Mouse (Mus musculus): ENCODE data around the gene Slc25a21. TPM values are rescaled to one million over a fixed set of nuclear protein-coding genes. Genes with fewer than 3 reads are reported as not detected.
A peak's percentile ranks its signal among the peaks of the same experiment; 100 is the strongest.

Gene Slc25a21
- polyA plus RNA-seq, 1 experiment from 2014 or later, result 0.22 TPM

DNA sequence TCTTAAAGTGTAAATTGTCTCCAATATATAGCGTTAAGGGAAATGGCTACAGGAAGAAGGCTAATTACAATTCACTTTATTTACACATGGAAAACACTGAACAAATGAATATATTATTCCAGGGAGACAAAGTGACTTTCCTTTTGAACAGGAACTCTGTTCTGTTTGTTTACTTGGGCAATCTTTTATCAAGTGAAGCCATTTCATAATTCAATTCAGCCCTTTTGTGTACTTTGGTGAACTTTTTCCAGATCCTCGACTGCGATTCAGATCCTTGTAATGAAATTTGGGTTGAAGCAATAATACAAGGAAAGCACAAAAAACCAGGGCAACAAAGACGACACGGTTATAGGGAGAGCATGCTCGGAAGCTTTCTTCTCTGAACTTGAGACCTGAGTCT, 423.3 kb downstream of the Slc25a21 start:
- Histone ChIP-seq H3K9ac (no peak overlapping the region), H3K4me2 (no peak overlapping the region), H3K27ac (no peak overlapping the region), H3K36me3 (no peaks in the 10 kb centered on the region), H3K27me3 (no peaks in the 10 kb centered on the region), H3K4me1 (replicated peaks) (no peaks in the 10 kb centered on the region), H3K4me3 (no peak overlapping the region), H3K9me3 (no peaks in the 10 kb centered on the region)
- no peak for ATAC-seq (ENCODE audit: low FRiP score)
- WGBS, result 71% methylated on average over 6 of the region's 6 CpGs

- H3K36me3 ChIP-seq, result no peaks in the 10 kb centered on the region
- no peaks in the 10 kb centered on the region for H3K27me3 ChIP-seq
- H3K27ac ChIP-seq, result no peak overlapping the region
- H3K9ac ChIP-seq, result no peak overlapping the region
- H3K4me3 ChIP-seq, result no peak overlapping the region
- ATAC-seq (ENCODE audit: low FRiP score), result no peak
- H3K4me1 ChIP-seq (replicated peaks), result no peaks in the 10 kb centered on the region
- whole genome bisulfite sequencing, result 86% methylated on average over 5 of the region's 5 CpGs
- no peak overlapping the region for H3K4me2 ChIP-seq
- H3K9me3 ChIP-seq, result no peaks in the 10 kb centered on the region
Observed at GRCm38 (mm10) chr12:56769421-56769820, 427.9 kb downstream of the Slc25a21 start.

- WGBS, result 87% methylated on average over 6 of the region's 6 CpGs
- H3K27ac ChIP-seq, result no peak overlapping the region
- H3K9me3 ChIP-seq, result no peaks in the 10 kb centered on the region
- H3K36me3 ChIP-seq, result no peaks in the 10 kb centered on the region
- ATAC-seq (ENCODE audit: low FRiP score), result no peak
- H3K4me1 ChIP-seq (replicated peaks), result no peaks in the 10 kb centered on the region
- H3K4me2 ChIP-seq, result no peak overlapping the region
- no peak overlapping the region for H3K4me3 ChIP-seq
- H3K9ac ChIP-seq, result no peak overlapping the region
- no peaks in the 10 kb centered on the region for H3K27me3 ChIP-seq
Observed at GRCm38 (mm10) chr12:56767474-56767873, 429.8 kb downstream of the Slc25a21 start.

GRCm38 (mm10) chr12:56737104-56737503, 460.2 kb downstream of the Slc25a21 start:
- Histone ChIP-seq H3K9ac (no peak overlapping the region), H3K9me3 (no peaks in the 10 kb centered on the region), H3K27me3 (no peaks in the 10 kb centered on the region), H3K4me2 (no peak overlapping the region), H3K27ac (no peak overlapping the region), H3K4me1 (replicated peaks) (no peaks in the 10 kb centered on the region), H3K4me3 (no peak overlapping the region), H3K36me3 (no peaks in the 10 kb centered on the region)
- no peak for ATAC-seq (ENCODE audit: low FRiP score)
- WGBS, result 94% methylated on average over 4 of the region's 4 CpGs

DNA sequence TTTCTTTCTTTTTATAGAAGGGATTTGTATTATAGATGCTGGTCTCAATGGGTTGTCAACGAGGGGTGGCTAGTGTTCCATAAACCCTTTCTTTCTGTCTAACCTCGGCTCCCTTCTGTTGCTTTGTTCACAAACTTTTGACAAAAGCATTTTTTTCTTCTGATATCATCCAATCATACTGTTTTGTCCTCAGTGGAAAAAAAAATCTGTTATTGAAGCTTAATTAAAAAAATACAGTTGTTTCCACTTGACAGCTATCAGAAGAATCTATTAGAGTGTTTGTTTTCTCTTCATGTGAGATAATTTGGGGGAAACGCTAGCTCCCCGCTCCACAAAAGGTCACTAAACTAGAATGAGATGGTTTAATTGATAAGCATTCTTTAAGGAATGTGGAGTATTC, 469.6 kb downstream of the Slc25a21 start:
- Histone ChIP-seq H3K9ac (no peak overlapping the region), H3K4me3 (no peak overlapping the region), H3K36me3 (no peaks in the 10 kb centered on the region), H3K4me2 (no peak overlapping the region), H3K9me3 (no peaks in the 10 kb centered on the region), H3K27ac (no peak overlapping the region), H3K4me1 (replicated peaks) (no peaks in the 10 kb centered on the region), H3K27me3 (0 out of 2 replicates have a peak, but pooled peaks cover 3% of the 10 kb centered on the region)
- no peak for ATAC-seq (ENCODE audit: low FRiP score)
- WGBS, result 55% methylated on average over 4 of the region's 4 CpGs

GRCm38 (mm10) chr12:56718707-56719051, 478.6 kb downstream of the Slc25a21 start:
- H3K4me3 ChIP-seq, result no peak overlapping the region
- no peak overlapping the region for H3K4me2 ChIP-seq
- no peak overlapping the region for H3K27ac ChIP-seq
- 35% methylated on average over 6 of the region's 6 CpGs for whole genome bisulfite sequencing
- H3K9me3 ChIP-seq, result no peaks in the 10 kb centered on the region
- no peaks in the 10 kb centered on the region for H3K36me3 ChIP-seq
- H3K4me1 ChIP-seq (replicated peaks), result no peaks in the 10 kb centered on the region
- H3K9ac ChIP-seq, result no peak overlapping the region
- no peak for ATAC-seq (ENCODE audit: low FRiP score)
- H3K27me3 ChIP-seq, result peaks cover 44% of the 10 kb centered on the region

GRCm38 (mm10) chr12:56717971-56718706, 479.1 kb downstream of the Slc25a21 start:
- Histone ChIP-seq H3K9me3 (no peaks in the 10 kb centered on the region), H3K27me3 (peaks cover 45% of the 10 kb centered on the region), H3K27ac (no peak overlapping the region), H3K4me1 (replicated peaks) (no peaks in the 10 kb centered on the region), H3K36me3 (no peaks in the 10 kb centered on the region), H3K9ac (no peak overlapping the region), H3K4me3 (no peak overlapping the region), H3K4me2 (no peak overlapping the region)
- ATAC-seq (ENCODE audit: low FRiP score), result no peak
- WGBS, result 6% methylated on average over 14 of the region's 14 CpGs

DNA sequence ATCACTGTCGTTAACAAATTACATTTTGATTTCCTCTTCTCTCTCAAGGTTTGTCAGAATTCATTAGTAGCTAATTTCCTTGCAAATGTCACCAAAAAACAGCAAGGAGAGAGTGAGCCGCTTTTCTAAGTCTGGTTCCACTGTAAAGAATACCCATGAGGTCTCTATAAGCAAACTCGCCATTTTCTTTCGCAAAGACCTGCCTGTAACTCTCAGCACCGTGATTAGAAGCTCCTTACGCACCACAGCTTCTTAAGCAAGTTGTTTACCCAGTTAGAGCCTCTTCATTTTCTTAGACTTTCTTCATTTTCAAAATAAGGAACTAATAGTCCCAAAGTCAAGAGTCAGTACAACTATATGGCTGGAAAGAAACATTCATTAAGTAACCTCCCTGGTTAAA, 496.3 kb downstream of the Slc25a21 start:
- 7% methylated on average over 6 of the region's 6 CpGs for WGBS
- Histone ChIP-seq H3K4me3 (no peak overlapping the region), H3K36me3 (no peaks in the 10 kb centered on the region), H3K4me1 (replicated peaks) (peaks cover 13% of the 10 kb centered on the region), H3K4me2 (no peak overlapping the region), H3K27me3 (peaks cover 90% of the 10 kb centered on the region), H3K9me3 (no peaks in the 10 kb centered on the region), H3K27ac (no peak overlapping the region), H3K9ac (no peak overlapping the region)
- no peak for ATAC-seq (ENCODE audit: low FRiP score)

- WGBS, result 2% methylated on average over 44 of the region's 44 CpGs
- no peak overlapping the region for H3K27ac ChIP-seq
- H3K4me1 ChIP-seq (replicated peaks), result peaks cover 21% of the 10 kb centered on the region
- no peaks in the 10 kb centered on the region for H3K9me3 ChIP-seq
- H3K36me3 ChIP-seq, result no peaks in the 10 kb centered on the region
- no peak overlapping the region for H3K4me2 ChIP-seq
- no peak overlapping the region for H3K4me3 ChIP-seq
- no peak overlapping the region for H3K9ac ChIP-seq
- ATAC-seq (ENCODE audit: low FRiP score), result 0 out of 2 replicates have a peak, but pooled peaks have one; percentile 15
- H3K27me3 ChIP-seq, result peaks cover 91% of the 10 kb centered on the region
Observed at GRCm38 (mm10) chr12:56699915-56700900, 497.1 kb downstream of the Slc25a21 start.

- Histone ChIP-seq H3K4me1 (replicated peaks) (peaks cover 23% of the 10 kb centered on the region), H3K27me3 (peaks cover 91% of the 10 kb centered on the region), H3K9ac (no peak overlapping the region), H3K36me3 (no peaks in the 10 kb centered on the region), H3K4me3 (no peak overlapping the region), H3K9me3 (no peaks in the 10 kb centered on the region), H3K4me2 (no peak overlapping the region), H3K27ac (no peak overlapping the region)
- 6% methylated on average over 3 of the region's 3 CpGs for WGBS
- no peak for ATAC-seq (ENCODE audit: low FRiP score)
Observed at GRCm38 (mm10) chr12:56699351-56699750, 497.9 kb downstream of the Slc25a21 start.

DNA sequence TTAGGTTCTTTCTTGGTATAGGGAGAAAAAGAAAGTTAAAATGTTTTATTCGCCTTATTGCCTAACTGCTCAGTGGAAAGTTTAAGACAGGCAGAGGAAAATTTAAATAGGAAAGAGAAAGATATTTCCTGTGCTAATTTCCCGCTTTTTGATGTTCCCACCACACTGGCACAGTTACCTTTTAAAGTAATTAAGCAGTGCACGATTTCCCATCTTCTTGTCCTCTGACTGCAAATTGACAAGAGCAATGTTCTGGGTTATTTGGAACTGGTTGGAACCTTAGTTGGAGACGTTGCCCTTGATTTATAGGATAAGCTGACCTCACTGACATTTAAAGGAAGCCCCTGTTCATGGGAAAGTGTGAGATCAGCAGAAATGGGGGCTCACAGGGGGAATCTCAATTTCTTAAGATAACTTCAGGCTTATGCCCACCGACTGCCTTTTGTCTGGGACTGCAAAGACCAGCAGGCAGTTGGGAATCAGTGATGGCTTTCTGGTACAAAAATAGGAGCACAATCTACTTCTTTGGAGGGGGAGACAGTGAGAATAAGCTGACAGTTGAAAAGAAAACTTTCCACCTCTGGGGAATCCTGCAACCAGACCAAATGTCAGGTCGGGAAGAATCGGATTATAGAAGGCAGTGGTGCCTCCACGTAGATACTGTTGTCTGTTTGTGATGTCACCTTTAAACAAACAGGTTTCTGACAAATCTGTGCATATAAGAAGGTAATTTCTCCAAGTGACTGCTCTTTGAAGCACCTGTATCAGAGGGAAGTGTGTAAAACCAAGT, 498.9 kb downstream of the Slc25a21 start:
- H3K36me3 ChIP-seq, result no peaks in the 10 kb centered on the region
- peaks cover 93% of the 10 kb centered on the region for H3K27me3 ChIP-seq
- no peak overlapping the region for H3K27ac ChIP-seq
- no peak overlapping the region for H3K9ac ChIP-seq
- ATAC-seq (ENCODE audit: low FRiP score), result no peak
- H3K9me3 ChIP-seq, result no peaks in the 10 kb centered on the region
- H3K4me2 ChIP-seq, result no peak overlapping the region
- WGBS, result 4% methylated on average over 8 of the region's 8 CpGs
- H3K4me3 ChIP-seq, result no peak overlapping the region
- peaks cover 23% of the 10 kb centered on the region for H3K4me1 ChIP-seq (replicated peaks)

- WGBS, result 2% methylated on average over 12 of the region's 12 CpGs
- H3K27ac ChIP-seq, result no peak overlapping the region
- H3K27me3 ChIP-seq, result peaks cover 96% of the 10 kb centered on the region
- peaks cover 23% of the 10 kb centered on the region for H3K4me1 ChIP-seq (replicated peaks)
- no peaks in the 10 kb centered on the region for H3K9me3 ChIP-seq
- no peaks in the 10 kb centered on the region for H3K36me3 ChIP-seq
- no peak for ATAC-seq (ENCODE audit: low FRiP score)
- H3K4me3 ChIP-seq, result no peak overlapping the region
- no peak overlapping the region for H3K4me2 ChIP-seq
- no peak overlapping the region for H3K9ac ChIP-seq
Observed at GRCm38 (mm10) chr12:56697785-56698184, 499.5 kb downstream of the Slc25a21 start.
